Mouse (Mus musculus) brain, embryonic 14.5 days (tissue): ENCODE measurements around the gene Rps29. TPM values are rescaled to one million over a fixed set of nuclear protein-coding genes. Genes with fewer than 3 reads are reported as not detected.
"Not testable (repeated sequence)": the region's sequence is repeated elsewhere in the genome, so short reads cannot be mapped to it uniquely, and the experiment has no call there.

ENCODE experiments used
- DNase-seq: peaks from one replicate; pipeline ENCODE4 v3.0.0-alpha.2; 2011; ENCODE audit warnings: low read depth
- CTCF ChIP-seq: fragments of 200-500 bp; IDR thresholded peaks from 2 replicates; pipeline ENCODE4 v1.5.1; 2012; ENCODE audit warnings: inconsistent platforms, mild to moderate bottlenecking, moderate library complexity, borderline replicate concordance; ENCODE audit not compliant: insufficient read depth, insufficient read length; ENCODE audit errors: extremely low read depth
- POLR2A ChIP-seq: fragments of 200-500 bp; IDR thresholded peaks from 2 replicates; pipeline ENCODE4 v1.6.1; 2012; ENCODE audit warnings: mild to moderate bottlenecking, inconsistent platforms, borderline replicate concordance; ENCODE audit not compliant: poor library complexity, insufficient read depth, insufficient read length, severe bottlenecking; ENCODE audit errors: extremely low read depth
- polyA plus RNA-seq: library from polyadenylated mRNA; depleted of rRNA; stranded (reverse); fragments of >200 nt; gene quantifications from 2 replicates; pipeline ENCODE4 v1.2.3, GENCODE M21; 2012

Gene Rps29
- polyA plus RNA-seq, 1 experiment = 1,659 TPM

DNA sequence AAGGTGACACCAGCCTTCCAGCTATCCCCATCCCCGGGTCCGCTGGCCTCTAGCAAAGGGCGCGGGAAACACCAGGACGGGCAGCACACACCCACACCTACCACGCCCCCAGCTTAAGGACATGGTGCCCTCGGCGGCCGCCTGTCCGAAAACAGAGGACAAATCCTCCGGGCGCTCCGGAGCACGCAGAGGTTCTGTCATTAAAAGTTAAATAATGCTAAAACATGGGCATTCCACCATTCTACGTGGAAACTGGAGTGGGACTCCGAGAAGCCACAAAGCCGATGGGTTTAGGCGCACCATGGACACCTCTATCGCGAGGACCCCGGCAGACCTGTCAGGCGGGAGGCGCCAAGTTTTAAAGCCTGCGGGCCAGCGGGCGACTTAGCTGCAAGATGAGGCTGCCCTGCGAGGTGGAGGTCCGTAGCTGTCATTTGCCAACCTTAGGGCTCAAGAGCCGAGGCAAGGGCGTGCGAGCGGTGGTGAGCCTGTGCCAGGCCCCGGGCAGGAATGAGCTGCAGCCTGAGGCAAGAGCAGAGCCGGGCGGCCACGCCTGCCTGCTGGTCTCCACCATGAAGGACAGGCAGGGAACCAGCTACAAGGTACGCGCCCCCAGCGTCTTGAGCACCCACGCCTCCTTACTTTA lies 9.6 kb upstream of the Rps29 start, which contains the start of gene Lrr1:
TSS of gene Lrr1 (plus strand) at position 354 of the 646 bp plus-strand sequence.
- peak; percentile 95 for DNase-seq
- TF ChIP-seq POLR2A (no peak), CTCF (no peak)

DNA sequence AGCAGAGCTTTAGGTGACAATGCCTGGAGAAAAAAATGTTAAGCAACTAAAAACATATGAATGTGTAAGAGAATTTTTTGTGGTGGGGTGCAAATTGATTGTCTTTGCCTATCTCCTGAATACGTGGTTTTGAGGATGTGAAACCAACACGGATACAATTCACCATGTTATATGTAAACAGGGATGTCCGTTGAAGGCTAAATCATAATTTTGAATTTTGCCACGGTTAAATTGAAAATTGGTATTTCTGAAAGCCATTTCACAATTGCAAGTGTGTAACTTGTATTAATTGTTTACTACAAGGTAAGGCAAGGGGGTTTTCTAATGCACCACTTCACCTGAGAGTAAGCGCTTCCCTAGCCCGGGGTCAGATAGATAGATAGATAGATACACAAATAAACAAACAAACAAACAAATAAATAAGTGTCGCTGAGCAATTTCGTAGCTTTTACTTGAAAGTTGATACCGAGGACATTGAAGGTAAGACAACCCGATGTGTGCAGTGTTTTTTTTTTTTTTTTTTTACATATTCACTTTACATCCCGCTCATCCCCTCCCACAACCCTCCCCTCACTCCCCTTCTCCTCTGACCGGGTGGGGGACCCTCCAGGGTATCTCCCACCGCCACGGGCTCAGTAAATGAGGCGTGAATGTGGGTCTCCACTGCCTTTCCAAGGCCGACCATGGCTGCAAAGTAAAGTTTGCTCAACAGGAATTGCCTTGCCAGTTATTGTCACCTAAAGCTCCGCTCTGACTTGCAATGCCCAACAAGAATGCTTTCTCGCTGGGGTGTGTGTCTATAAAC lies 8.9 kb upstream of the Rps29 start:
- TF ChIP-seq POLR2A (no peak), CTCF (no peak)
- DNase-seq = no peak

DNA sequence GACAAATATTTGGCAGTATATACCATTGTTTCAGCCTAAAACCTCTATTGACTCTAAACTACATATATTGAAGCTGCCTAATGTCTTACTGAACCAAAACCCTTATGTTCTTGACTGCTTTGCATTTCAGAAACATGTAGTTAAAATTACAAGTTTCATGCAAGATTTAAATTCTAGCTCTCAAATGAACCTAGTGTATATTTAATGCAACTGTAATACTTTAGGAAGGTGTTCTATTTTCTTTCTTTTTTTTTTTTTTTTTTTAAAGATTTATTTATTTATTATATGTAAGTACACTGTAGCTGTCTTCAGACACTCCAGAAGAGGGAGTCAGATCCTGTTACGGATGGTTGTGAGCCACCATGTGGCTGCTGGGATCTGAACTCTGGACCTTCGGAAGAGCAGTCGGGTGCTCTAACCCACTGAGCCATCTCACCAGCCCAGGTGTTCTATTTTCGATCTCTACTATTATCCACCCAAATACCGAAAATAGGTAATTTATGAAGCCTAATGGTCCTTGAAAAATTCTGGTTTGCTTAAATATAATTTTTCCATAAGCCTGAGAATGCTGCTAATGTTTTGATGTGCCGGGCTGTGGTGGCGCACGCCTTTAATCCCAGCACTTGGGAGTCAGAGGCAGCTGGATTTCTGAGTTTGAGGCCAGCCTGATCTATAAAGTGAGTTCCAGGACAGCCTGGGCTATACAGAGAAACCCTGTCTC lies 8.0 kb upstream of the Rps29 start:
- DNase-seq = not testable (repeated sequence)

DNA sequence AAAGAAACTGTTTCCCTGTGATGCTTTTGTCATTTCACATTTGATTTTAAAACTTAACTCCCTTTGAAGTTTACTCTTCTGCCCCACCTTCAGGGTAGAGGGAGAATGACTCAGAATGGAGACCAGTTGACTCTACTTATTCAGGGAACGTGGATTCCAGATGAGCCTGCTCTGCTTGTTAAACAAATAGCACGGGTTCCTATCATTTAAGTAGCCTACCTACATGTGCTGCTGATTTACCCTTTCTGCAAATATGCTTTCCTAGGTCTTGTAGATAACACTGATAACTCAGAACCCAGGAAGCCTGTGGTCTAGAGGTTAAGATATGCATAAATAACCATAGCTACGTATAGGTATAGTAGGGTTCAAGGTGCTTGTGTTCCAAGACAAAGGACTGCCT lies 5.9 kb upstream of the Rps29 start:
- DNase-seq = no peak
- TF ChIP-seq CTCF = no peak
- no peak for TF ChIP-seq POLR2A

DNA sequence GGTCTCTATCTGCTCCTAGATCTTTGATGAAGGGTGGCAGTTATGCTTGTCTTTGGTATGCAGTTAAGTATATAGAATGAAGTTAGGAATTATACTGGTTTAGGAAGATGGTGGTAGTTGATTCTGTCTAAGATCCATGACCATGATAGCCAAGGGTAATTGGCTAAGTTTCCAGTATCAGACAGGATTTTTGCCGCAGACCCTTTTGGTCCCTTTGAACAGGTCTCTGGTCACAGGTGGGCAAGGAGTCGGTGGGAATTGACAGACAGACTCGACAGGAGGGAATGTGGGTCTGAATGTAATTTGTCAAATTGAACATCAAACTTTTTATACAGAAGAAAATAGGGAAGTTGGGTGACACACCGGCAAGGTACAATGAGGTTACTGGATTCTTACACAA lies 4.6 kb upstream of the Rps29 start:
- DNase-seq = not testable (repeated sequence)

DNA sequence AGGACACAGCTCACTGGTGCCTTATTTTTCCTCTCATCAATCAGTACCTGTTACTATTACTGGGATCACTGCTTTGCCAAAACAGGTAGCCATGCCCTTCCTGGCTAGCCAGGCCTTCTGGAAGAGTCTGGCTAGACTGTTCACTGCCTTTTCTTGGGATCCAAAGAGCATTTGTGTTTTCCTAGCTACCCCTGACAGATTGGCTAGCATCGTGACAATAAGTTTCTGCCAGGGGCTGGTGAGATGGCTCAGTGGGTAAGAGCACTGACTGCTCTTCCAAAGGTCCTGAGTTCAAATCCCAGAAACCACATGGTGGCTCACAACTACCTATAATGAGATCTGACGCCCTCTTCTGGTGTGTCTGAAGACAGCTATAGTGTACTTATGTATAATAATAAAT lies 1.7 kb upstream of the Rps29 start:
- DNase-seq = not testable (repeated sequence)

DNA sequence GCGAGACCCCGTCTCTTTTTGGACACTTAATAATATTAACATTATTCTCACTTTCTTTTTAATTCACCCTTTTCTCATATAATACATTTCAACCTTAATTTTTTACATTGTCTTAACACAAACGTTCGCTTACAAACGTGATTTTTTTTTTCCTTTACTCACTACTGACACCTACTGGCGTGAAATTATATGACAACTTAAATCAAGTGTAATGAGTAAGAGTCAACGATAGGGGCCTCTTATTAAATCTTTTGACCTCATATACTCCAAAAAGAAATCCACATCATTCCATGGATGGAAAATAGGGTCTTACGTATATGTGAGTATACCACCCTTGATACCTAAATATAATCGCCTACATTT lies 573 bp upstream of the Rps29 start:
- TF ChIP-seq CTCF = no peak
- TF ChIP-seq POLR2A = no peak

DNA sequence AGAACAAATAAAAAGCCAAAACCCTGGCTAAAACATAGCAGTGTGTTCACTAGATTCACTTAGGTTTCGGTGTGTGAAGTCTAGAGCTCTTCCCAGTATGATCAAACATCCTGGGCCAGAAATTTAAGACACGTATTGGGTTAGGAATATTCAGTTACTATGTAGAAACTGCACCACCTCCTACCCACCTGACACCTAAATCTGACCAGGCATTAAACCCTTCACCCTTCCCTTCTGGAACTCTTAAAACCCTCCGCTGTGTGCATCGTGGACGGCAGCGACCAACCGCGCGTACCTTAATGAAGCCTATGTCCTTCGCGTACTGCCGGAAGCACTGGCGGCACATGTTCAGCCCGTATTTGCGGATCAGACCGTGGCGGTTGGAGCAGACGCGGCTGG lies 621 bp downstream of the Rps29 start:
- TF ChIP-seq POLR2A = no peak
- TF ChIP-seq CTCF = no peak
- no peak for DNase-seq

More for the DNA sequence above, 573 bp upstream of the Rps29 start:
- DNase-seq = peak; percentile 90

DNA sequence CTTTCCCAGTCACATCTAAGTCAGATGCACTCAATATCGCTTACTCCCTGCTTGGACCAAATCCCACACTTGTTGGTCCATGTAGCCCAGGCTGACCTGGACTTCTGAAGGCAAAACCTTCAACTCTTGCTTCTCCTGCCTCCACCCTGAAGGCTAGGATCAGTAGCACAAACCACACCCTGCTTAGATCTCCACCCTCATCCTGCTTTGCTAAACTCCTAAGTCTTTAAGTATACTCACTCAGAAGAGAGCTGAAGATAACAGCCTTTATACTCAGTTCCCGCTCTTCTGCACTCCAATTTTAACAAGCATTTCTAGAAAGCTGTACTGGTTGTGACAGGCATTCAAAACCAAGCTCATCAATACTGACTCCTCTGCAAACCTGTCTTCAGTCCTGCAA lies 1.9 kb downstream of the Rps29 start:
- TF ChIP-seq CTCF (no peak), POLR2A (no peak)
- no peak for DNase-seq

DNA sequence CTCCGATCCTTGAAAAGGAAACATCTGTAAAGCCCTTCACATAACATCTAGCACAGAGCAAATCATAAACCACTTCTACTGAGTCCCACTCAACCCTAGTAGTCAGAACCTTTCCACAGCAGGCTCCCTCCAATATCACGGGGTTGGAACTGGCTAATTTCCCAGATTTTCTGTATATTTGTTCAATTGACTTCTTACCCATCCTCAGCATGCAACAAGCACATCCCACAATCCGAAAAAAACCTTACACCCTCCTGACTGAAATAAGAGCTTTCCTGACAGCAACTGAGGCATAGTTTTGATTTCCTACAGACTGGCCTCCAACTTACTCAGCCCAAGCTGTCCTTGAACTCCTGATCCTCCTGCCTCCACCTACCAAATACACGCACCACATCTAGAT lies 2.5 kb downstream of the Rps29 start:
- DNase-seq = no peak
- TF ChIP-seq CTCF (no peak), POLR2A (no peak)

DNA sequence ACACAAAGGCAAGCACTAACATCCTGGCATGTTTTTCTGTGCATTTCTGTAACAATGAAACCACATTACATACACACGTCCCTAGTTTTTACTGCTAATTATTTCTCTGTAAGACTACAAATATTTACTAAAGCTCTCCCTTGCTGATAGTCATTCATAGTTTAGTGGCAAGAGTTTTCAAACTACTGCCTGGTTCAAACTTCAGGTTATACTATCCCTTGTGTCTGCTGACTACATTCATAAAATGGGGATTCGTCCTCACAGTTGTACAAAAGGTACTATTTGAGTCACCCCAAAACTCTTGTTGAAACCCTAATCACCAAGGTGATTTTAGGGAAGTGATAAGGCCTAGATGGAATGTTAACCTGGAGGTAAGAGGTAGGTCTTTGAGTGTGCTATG lies 3.1 kb downstream of the Rps29 start:
- DNase-seq = no peak
- no peak for TF ChIP-seq POLR2A
- TF ChIP-seq CTCF = no peak

DNA sequence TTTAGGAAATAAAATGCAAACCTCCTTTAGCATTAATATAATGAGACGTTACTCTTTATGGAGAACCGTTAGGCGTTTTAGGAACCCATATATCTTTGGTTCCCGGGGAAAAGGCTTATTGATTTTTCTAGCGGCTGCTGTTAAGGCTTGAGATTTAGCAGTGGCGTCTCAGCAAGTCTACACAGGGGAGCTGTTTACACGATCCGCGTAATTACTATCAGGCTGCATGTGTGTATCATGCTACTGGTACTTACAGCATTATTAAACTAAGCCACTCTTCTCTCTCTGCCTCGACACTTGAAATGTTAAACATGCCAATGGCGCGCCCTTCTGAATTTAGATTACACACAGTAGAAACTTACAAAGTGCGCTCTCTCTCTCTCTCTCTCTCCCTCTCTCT lies 8.9 kb downstream of the Rps29 start:
- DNase-seq = peak; percentile 15
- TF ChIP-seq CTCF (no peak), POLR2A (no peak)
